In the genomic region with DNA sequence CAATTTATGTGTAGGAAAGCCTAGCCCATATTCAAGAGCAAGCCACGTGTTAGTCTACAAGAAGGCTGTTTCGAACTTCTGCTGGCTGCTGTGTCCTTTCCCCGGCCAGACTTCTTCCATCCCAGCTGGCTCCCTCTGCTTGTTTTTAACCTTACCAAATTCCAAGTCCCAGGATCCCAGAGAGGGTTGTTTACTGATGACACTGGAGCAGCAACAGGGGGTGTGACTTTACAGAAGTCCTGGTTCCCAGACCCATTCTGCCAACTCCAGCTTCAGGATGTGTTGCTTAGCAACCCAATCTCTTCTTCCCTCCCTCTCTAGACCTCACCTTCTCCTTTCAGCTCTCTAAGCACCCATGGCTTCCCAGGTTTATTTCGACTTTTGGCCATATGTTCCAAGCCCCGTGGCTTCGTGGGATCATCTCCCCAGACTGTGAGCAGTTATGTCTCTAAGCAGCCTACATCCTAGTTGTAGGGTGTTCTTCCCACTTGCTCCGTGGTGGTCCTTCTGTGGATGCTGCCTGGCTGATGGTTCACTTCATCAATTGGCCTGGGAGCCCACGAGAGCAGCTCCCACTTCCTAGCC, we compare ENCODE assay signal across 10 mouse cellular contexts. TPM values are rescaled to one million over a fixed set of nuclear protein-coding genes. Genes with fewer than 3 reads are reported as not detected.
DNase-seq lines count a peak whose midpoint lies in the region; ATAC-seq lines count a peak whose summit lies in the region.
"Had no signal": no experiment of that assay in that cellular context is flagged by ENCODE, and none has a peak within 500 bp of the region (broad histone marks: within the 10 kb centered on the region; RNA-seq: fewer than 3 reads in every experiment).

No protein-coding gene starts in this region.

- H3K9me3 ChIP-seq in intestine, embryonic 14.5 days (ENCODE audit: control insufficient read depth, low read length): no peaks in the 10 kb centered on the region
- H3K9me3 ChIP-seq in intestine, embryonic 16.5 days (ENCODE audit: control insufficient read depth, low read length): no peaks in the 10 kb centered on the region
- H3K9me3 ChIP-seq in embryonic facial prominence, embryonic 13.5 days: no peaks in the 10 kb centered on the region
- H3K9me3 ChIP-seq in limb, embryonic 15.5 days: no peaks in the 10 kb centered on the region

- no peak overlapping the region for H3K9ac ChIP-seq in intestine, embryonic 14.5 days (ENCODE audit: low read length)
- H3K9ac ChIP-seq in intestine, embryonic 16.5 days (ENCODE audit: low read depth, low read length): no peak overlapping the region
- H3K9ac ChIP-seq in embryonic facial prominence, embryonic 13.5 days: no peak overlapping the region
- no peak overlapping the region for H3K9ac ChIP-seq in limb, embryonic 15.5 days

- H3K4me2 ChIP-seq in intestine, embryonic 14.5 days (ENCODE audit: low read length): peak overlapping the region; percentile 7; the same call in 1 of the 2 replicates
- no peak overlapping the region for H3K4me2 ChIP-seq in intestine, embryonic 16.5 days (ENCODE audit: low read depth, low read length)
- H3K4me2 ChIP-seq in embryonic facial prominence, embryonic 13.5 days: no peak overlapping the region
- no peak overlapping the region for H3K4me2 ChIP-seq in limb, embryonic 15.5 days

- no peak overlapping the region for H3K4me3 ChIP-seq in intestine, embryonic 14.5 days (ENCODE audit: low read depth, low read length)
- H3K4me3 ChIP-seq in intestine, embryonic 16.5 days (ENCODE audit: low read length): no peak overlapping the region
- no peak overlapping the region for H3K4me3 ChIP-seq in embryonic facial prominence, embryonic 13.5 days
- no peak overlapping the region for H3K4me3 ChIP-seq in limb, embryonic 15.5 days

- no peaks in the 10 kb centered on the region for H3K36me3 ChIP-seq in intestine, embryonic 14.5 days (ENCODE audit: control insufficient read depth, insufficient read depth, low read length)
- no peaks in the 10 kb centered on the region for H3K36me3 ChIP-seq in intestine, embryonic 16.5 days (ENCODE audit: control insufficient read depth, insufficient read depth, low read length)
- no peaks in the 10 kb centered on the region for H3K36me3 ChIP-seq in embryonic facial prominence, embryonic 13.5 days
- no peaks in the 10 kb centered on the region for H3K36me3 ChIP-seq in limb, embryonic 15.5 days

- H3K4me1 ChIP-seq in intestine, embryonic 14.5 days (replicated peaks; ENCODE audit: control insufficient read depth, insufficient read depth, low read length): peaks cover 40% of the 10 kb centered on the region
- H3K4me1 ChIP-seq in intestine, embryonic 16.5 days (ENCODE audit: control insufficient read depth, insufficient read depth, low read length): peaks cover 24% of the 10 kb centered on the region
- peaks cover 75% of the 10 kb centered on the region for H3K4me1 ChIP-seq in embryonic facial prominence, embryonic 13.5 days
- H3K4me1 ChIP-seq in limb, embryonic 15.5 days: peaks cover 62% of the 10 kb centered on the region

- peak overlapping the region; percentile 66; the same call in 1 of the 2 replicates for H3K27ac ChIP-seq in intestine, embryonic 14.5 days (ENCODE audit: low read depth)
- no peak overlapping the region for H3K27ac ChIP-seq in intestine, embryonic 16.5 days (ENCODE audit: low read length)
- H3K27ac ChIP-seq in embryonic facial prominence, embryonic 13.5 days: peak overlapping the region; percentile 83
- peak overlapping the region; percentile 74 for H3K27ac ChIP-seq in limb, embryonic 15.5 days

- no peaks in the 10 kb centered on the region for H3K27me3 ChIP-seq in intestine, embryonic 14.5 days (replicated peaks; ENCODE audit: control insufficient read depth, insufficient read depth, low read length)
- H3K27me3 ChIP-seq in intestine, embryonic 16.5 days (replicated peaks; ENCODE audit: control insufficient read depth, insufficient read depth, low read length): no peaks in the 10 kb centered on the region
- H3K27me3 ChIP-seq in embryonic facial prominence, embryonic 13.5 days: peaks cover 15% of the 10 kb centered on the region; the same call in 1 of the 2 replicates
- H3K27me3 ChIP-seq in limb, embryonic 15.5 days: no peaks in the 10 kb centered on the region

- ATAC-seq in intestine, embryonic 14.5 days (replicated peaks; ENCODE audit: low FRiP score, low TSS enrichment, low read depth): no peak
- ATAC-seq in intestine, embryonic 16.5 days: no peak
- ATAC-seq in embryonic facial prominence, embryonic 13.5 days (ENCODE audit: insufficient number of reproducible peaks, insufficient read depth, low FRiP score, low TSS enrichment, low read depth): no peak
- no peak for ATAC-seq in limb, embryonic 15.5 days (ENCODE audit: insufficient number of reproducible peaks, low FRiP score, low TSS enrichment, low read depth)

- DNase-seq in intestine, embryonic 14.5 days (ENCODE audit: low spot score): no peak
- DNase-seq in R1 (ENCODE audit: low read depth, low spot score): peak; percentile 73
- no peak for DNase-seq in adipocyte (ENCODE audit: low spot score)
- DNase-seq in urinary bladder, postnatal 4 days (ENCODE audit: low spot score in 2 of 2): no peak
- DNase-seq: cerebellum, postnatal 14 days; lung, adult 2 months; thymus, postnatal 36 days had no signal

- 48% methylated on average over 8 of the region's 8 CpGs for WGBS in intestine, embryonic 14.5 days
- 45% methylated on average over 8 of the region's 8 CpGs for WGBS in intestine, embryonic 16.5 days
- 54% methylated on average over 8 of the region's 8 CpGs for WGBS in embryonic facial prominence, embryonic 13.5 days
- WGBS in limb, embryonic 15.5 days: 43% methylated on average over 8 of the region's 8 CpGs

RNA-seq across cellular contexts. Expression of gene Sulf2, which starts 20.2 kb away (rescaled TPM):
- polyA plus RNA-seq in intestine, embryonic 14.5 days (2014; fragmentation: Nextera tagmentation; extraction: Ambion mirVana): 134 TPM in 2 replicates
- 68.4 and 76.3 TPM in 2 replicates for polyA plus RNA-seq in intestine, embryonic 16.5 days (2015; fragmentation: Nextera tagmentation; extraction: Ambion mirVana)
- 127 and 143 TPM in 2 replicates for polyA plus RNA-seq in embryonic facial prominence, embryonic 13.5 days (2015; fragmentation: Nextera tagmentation; extraction: Ambion mirVana)
- polyA plus RNA-seq in limb, embryonic 15.5 days (2015; fragmentation: Nextera tagmentation; extraction: Ambion mirVana): 149 and 184 TPM in 2 replicates
